Mouse (Mus musculus) NIH3T3 (cell line): ENCODE results near the gene Dcst2.
A peak's percentile ranks its signal among the peaks of the same experiment; 100 is the strongest.

Source experiments
- DNase-seq: peaks from one replicate; pipeline ENCODE4 v3.0.0-alpha.2; 2012; ENCODE audit warnings: low read depth

Gene Dcst2

GRCm38 (mm10) chr3:89388134-89388881 lies 26.5 kb downstream of the Dcst2 start:
- DNase-seq, result no peak

GRCm38 (mm10) chr3:89388901-89389740 lies 27.3 kb downstream of the Dcst2 start:
- DNase-seq, result peak; percentile 49

GRCm38 (mm10) chr3:89390111-89390515 lies 28.3 kb downstream of the Dcst2 start:
- DNase-seq, result peak; percentile 81

GRCm38 (mm10) chr3:89390699-89391662 lies 29.2 kb downstream of the Dcst2 start:
- DNase-seq, result peak; percentile 51

GRCm38 (mm10) chr3:89391663-89392511 lies 30.1 kb downstream of the Dcst2 start:
- peak; percentile 72 for DNase-seq

- DNase-seq, result peak; percentile 42
Observed at GRCm38 (mm10) chr3:89392871-89393311, 31.1 kb downstream of the Dcst2 start.

GRCm38 (mm10) chr3:89393605-89394004 lies 31.8 kb downstream of the Dcst2 start:
- peak; percentile 99 for DNase-seq

GRCm38 (mm10) chr3:89394006-89394893 lies 32.5 kb downstream of the Dcst2 start, which contains the start of gene Zbtb7b:
Gene Zbtb7b, minus strand, starts transcription at chr3:89394776.
- peak; percentile 85 for DNase-seq

GRCm38 (mm10) chr3:89394894-89395256 lies 33.1 kb downstream of the Dcst2 start:
- DNase-seq, result no peak

- DNase-seq, result peak; percentile 21
Observed at GRCm38 (mm10) chr3:89395419-89395805, 33.6 kb downstream of the Dcst2 start.

GRCm38 (mm10) chr3:89395806-89396653 lies 34.3 kb downstream of the Dcst2 start:
- peak; percentile 93 for DNase-seq

- DNase-seq, result no peak
Observed at GRCm38 (mm10) chr3:89396654-89397005, 34.9 kb downstream of the Dcst2 start.

GRCm38 (mm10) chr3:89401329-89401728 lies 39.6 kb downstream of the Dcst2 start:
- no peak for DNase-seq

GRCm38 (mm10) chr3:89402693-89403092 lies 40.9 kb downstream of the Dcst2 start, which contains the start of gene Lenep:
Gene Lenep, minus strand, starts transcription at chr3:89402793.
- DNase-seq, result peak; percentile 55

- peak; percentile 62 for DNase-seq
Observed at GRCm38 (mm10) chr3:89406887-89407286, 45.1 kb downstream of the Dcst2 start.

- no peak for DNase-seq
Observed at GRCm38 (mm10) chr3:89408448-89408847, 46.7 kb downstream of the Dcst2 start.

- no peak for DNase-seq
Observed at GRCm38 (mm10) chr3:89409701-89410100, 47.9 kb downstream of the Dcst2 start.

GRCm38 (mm10) chr3:89410864-89411263 lies 49.1 kb downstream of the Dcst2 start:
- no peak for DNase-seq
